Mouse (Mus musculus): ENCODE measurements around the gene Slc10a7.

DNA sequence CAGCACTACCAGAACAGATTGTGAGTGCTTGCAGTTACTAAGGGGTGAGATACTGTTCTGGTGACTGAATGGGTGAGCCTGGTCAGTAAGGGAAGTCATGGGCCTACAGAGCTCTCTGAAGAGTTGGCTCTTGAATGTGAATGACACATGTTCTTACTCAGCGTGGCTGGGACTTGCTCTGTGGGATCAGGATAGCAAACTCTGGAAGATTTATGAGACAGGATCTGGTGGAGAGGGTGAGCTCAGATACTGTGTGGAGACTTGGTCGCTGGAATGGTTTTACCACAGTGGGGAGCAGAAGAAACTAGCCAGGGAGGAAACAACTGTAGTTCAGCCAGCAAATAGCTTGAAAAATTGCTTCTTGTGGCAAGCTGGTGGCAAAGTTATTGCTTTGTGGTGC, 35.4 kb downstream of the Slc10a7 start:
- no peak for TF ChIP-seq USF1 (IDR thresholded peaks at IDR 0.05; ENCODE audit: low read depth)
- TF ChIP-seq POLR2A (IDR thresholded peaks at IDR 0.05; ENCODE audit: insufficient read length, low read depth) = no peak
- TF ChIP-seq TCF3 (IDR thresholded peaks at IDR 0.05; ENCODE audit: insufficient read length, low read depth) = no peak

All from myocyte (in vitro differentiated cells).